Mouse (Mus musculus) heart, adult 2 months (tissue): ENCODE measurements at regions not wholly inside any gene's neighbourhood (a gene's known extent, or its start where the extent isn't known, plus 50 kb on each side); places are given as distances from the start of the nearest gene placed in this dataset.

Source experiments
- CTCF ChIP-seq: fragments of 200-600 bp; IDR thresholded peaks from 2 replicates; pipeline ENCODE4 v1.8.1; 2022; ENCODE audit warnings: antibody characterized with exemption, mild to moderate bottlenecking, moderate library complexity
- EP300 ChIP-seq: fragments of 200-500 bp; IDR thresholded peaks from 2 replicates; pipeline ENCODE4 v1.6.1; 2011; ENCODE audit warnings: low read depth, low read length, control low read depth; ENCODE audit not compliant: insufficient read depth
- POLR2A ChIP-seq: fragments of 200-500 bp; IDR thresholded peaks from 2 replicates; pipeline ENCODE4 v1.6.1; 2011; ENCODE audit warnings: mild to moderate bottlenecking, low read depth, low read length, control low read depth; ENCODE audit not compliant: insufficient read depth

DNA sequence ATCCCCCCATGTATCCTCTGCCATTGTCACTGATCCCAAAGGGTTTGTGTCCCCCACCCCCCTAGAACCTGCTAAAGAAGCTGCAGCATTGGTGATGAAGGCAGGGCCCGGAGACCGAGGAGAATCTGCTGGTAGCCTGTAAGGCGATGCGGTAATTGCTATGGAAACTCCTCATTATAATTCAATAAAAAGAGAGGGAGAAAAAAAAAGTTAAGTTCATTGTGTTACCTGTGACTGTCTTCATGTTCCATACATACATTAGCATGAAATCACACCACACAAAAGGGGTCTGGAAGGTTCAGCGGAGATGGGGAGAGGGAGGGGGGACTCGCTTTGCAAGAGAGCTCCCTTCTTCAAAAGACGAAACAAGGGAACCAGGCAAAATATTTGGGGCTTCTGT is 123.5 kb downstream of the Gm26897 start:
- TF ChIP-seq POLR2A (no peak), CTCF (no peak), EP300 (no peak)
